Mouse (Mus musculus) MEL (cell line): Measurements from ENCODE around the gene Cfd.

Experiments used
- BHLHE40 ChIP-seq: IDR thresholded peaks from 2 replicates; pipeline ENCODE4 v1.6.1; 2012; ENCODE audit warnings: low read depth, mild to moderate bottlenecking, inconsistent platforms, low read length, improper control_type of control experiment, borderline replicate concordance
- CTCF ChIP-seq, 3 experiments: IDR thresholded peaks in 2 of 3; conservative IDR thresholded peaks in 1 of 3; 2 replicates each; pipeline ENCODE4 v1.5.1; 2011 to 2012; ENCODE audit warnings: low read length in 3 of 3, low read depth in 2 of 3, mild to moderate bottlenecking in 2 of 3, improper control_type of control experiment in 1 of 3, inconsistent platforms in 1 of 3, mixed read lengths in 1 of 3, moderate library complexity in 1 of 3; ENCODE audit not compliant: control insufficient read depth in 1 of 3, insufficient read depth in 1 of 3, poor library complexity in 1 of 3, severe bottlenecking in 1 of 3
- ETS1 ChIP-seq: IDR thresholded peaks from 2 replicates; pipeline ENCODE4 v1.6.1; 2012; ENCODE audit warnings: low read depth, mild to moderate bottlenecking, inconsistent platforms, low read length, improper control_type of control experiment, moderate library complexity
- MAFK ChIP-seq: IDR thresholded peaks from 2 replicates; pipeline ENCODE4 v1.6.1; 2011; ENCODE audit warnings: low read depth, mild to moderate bottlenecking, low read length, improper control_type of control experiment, borderline replicate concordance
- NRF1 ChIP-seq: IDR thresholded peaks from 2 replicates; pipeline ENCODE4 v1.6.1; 2014; ENCODE audit warnings: low read depth, mild to moderate bottlenecking, inconsistent platforms, low read length, improper control_type of control experiment, moderate library complexity; ENCODE audit not compliant: poor library complexity, insufficient read depth, severe bottlenecking
- POLR2AphosphoS2 ChIP-seq: IDR thresholded peaks from 2 replicates; pipeline ENCODE4 v1.6.1; 2011; ENCODE audit warnings: low read length, improper control_type of control experiment

- no peak for TF ChIP-seq BHLHE40
- TF ChIP-seq NRF1 = no peak
- TF ChIP-seq MAFK = no peak
- TF ChIP-seq POLR2AphosphoS2 = no peak
- no peak for TF ChIP-seq CTCF (IDR thresholded peaks at IDR 0.05 in 2 of 3, conservative IDR thresholded peaks at IDR 0.05 in 1 of 3; ENCODE audit: control insufficient read depth in 1 of 3, insufficient read depth in 1 of 3, low read depth in 2 of 3, low read length in 3 of 3, poor library complexity in 1 of 3, severe bottlenecking in 1 of 3)
- no peak for TF ChIP-seq ETS1
These were observed 6.9 kb downstream of the Cfd start for GRCm38 (mm10) chr10:79897316-79898245.
